Mouse (Mus musculus) C2C12 (cell line): ENCODE measurements around the gene Dok1.

ENCODE experiments used
- CTCF ChIP-seq: IDR thresholded peaks from one replicate; pipeline ENCODE4 v1.5.1; 2011; ENCODE audit not compliant: control insufficient read depth, insufficient read depth, insufficient read length
- MYOD1 ChIP-seq: IDR thresholded peaks from one replicate; pipeline ENCODE4 v1.6.1; 2011; ENCODE audit warnings: low read depth; ENCODE audit not compliant: control insufficient read depth, insufficient read length

DNA sequence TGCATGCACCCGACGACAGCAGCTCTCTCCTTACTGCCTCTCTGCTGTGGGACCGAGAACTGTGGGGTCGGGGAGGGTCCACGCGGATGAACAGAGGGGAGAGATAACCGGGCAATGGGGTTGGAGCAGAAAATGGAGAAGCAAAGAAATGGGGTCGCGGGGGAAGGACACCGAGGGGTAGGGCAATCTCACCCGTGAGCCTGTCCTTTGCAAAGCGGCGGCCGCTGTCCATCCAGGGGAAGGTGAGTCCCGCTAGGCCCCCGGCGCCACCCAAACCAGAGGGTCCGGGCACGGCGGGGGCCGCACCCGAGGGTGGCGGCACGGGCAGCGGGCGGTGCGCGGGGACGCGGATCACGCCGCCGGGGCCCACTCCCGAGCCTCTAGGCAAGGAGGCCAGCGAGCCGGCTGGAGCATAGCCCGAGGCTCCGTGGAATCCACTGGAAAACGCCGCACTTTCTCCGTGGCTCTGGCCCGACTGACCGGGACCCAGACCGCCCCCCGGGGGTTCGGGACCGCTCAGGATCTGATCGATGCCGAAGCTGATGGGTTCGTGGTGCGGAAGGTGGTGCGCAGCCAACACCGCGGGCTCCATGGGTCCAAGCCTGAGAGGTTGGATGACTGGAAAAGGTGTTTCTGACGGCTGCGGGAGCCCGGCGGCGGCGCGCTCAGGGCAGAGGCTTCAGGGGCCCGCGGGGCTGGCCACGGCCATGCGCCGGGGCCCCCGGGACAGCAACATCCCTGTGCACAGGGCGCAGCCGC is 36.4 kb upstream of the Dok1 start:
- TF ChIP-seq MYOD1 (no peak), CTCF (no peak)
